Mouse (Mus musculus) natural killer cell, adult 2 months (primary cell): ENCODE results near the gene Galns.

Experiments
- DNase-seq, 2 experiments: peaks; one replicate each; pipeline ENCODE4 v3.0.0; 2022; ENCODE audit warnings: low spot score in 2 of 2

The Galns gene

GRCm38 (mm10) chr8:122567361-122568108 is 43.7 kb downstream of the Galns start, which contains the start of gene Cdt1:
Gene Cdt1, plus strand, starts transcription at chr8:122568015.
- DNase-seq = peak; percentile 91 to 94

DNA sequence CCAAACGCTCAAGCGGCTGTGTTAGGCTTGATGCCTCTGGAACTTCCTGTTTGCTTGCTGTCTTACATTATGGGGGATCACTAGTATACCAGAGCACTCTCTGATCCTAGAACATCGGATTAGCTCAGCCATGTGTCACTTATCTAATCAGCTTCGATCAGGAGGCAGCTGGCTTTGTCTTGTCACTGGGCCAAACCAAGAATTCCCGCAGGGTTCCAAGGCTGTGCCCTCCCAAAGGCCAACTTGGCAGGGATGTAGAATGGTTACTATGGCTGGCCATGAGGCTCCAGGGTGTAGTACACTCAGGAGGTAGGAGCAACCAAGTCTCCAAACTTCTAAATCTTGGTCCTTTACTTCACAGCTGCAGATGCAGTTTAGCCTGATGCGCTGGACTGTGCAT is 44.5 kb downstream of the Galns start:
- no peak for DNase-seq

DNA sequence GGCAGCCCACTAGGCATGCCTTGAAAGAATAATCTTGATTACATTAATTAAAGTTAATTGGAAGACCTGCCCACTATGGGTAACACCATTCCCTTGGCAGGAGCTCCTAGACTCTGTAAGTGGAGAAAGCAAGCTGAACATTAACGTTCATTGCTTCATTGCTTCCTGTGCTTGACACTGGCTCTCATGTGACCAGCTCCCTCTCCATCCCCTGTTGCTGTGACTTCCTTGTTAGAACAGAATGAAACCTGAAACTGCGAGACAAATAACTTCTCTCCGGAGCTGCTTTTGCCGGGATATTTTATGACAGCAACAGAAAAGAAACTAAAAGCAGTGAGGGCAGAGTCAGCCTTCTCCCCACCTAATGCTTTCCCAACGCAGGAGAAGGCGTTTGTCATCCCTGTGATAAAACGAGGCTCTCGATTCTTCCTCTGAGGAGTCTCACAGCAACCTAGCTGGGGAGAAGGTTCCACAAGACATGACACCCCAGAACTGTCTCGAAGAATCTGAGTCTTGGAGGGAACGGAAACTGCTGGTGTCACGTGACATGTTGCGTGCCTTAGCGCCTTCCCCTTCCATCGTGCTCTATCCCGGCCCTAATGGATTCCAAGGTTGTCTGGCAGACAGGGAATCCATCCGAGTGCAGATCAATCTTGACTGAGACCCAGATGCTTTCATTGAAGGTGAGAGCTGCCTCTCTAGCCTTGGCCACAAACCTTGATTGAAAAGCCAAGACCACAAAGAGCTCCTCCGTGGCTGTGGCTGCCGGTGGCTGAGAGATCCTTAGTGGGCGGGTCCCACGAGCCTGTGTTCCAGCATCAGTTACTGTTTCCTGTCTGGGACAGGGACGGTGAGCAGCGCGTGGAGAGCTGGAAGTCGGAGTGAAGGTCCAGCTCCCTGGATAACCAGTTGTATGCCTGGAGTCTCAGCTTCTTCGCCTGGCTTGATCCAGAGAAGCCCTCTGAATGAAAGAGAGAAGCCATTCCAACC is 46.6 kb downstream of the Galns start:
- DNase-seq = no peak

- DNase-seq = peak; percentile 59 to 68
These were observed 50.1 kb downstream of the Galns start for GRCm38 (mm10) chr8:122561199-122561598.

DNA sequence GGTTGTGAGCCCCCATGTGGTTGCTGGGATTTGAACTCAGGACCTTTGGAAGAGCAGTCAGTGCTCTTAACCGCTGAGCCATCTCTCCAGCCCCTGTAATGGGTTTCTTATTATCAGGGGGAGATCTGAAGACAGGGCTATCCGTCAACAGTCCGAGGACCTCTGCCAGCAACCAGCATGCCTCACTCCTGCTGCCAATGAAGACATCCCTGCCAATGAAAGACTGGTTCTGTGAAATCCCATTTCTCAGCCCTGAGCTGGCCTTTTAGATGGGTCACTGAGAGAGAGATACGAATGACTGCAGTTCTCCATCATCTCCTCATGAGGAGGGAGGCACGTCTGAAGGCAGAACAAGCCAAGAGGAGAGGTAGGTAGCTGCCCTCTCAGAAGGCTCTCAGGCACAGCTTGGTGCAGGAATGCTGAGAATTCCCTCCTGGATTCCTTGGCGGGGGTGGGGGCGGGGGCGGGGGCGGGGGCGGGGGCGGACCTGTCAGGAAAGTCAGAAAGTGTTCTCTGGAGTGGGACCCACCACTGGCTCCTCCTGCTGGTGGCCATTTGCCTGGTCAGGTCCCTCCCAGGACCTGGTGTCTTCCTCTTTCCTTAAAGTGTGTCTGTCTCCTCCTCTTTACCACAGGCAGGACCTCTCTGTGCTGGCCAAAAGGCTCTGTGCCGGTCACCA is 52.5 kb downstream of the Galns start:
- DNase-seq = no peak

GRCm38 (mm10) chr8:122557248-122558038 is 53.8 kb downstream of the Galns start:
- no peak for DNase-seq

DNA sequence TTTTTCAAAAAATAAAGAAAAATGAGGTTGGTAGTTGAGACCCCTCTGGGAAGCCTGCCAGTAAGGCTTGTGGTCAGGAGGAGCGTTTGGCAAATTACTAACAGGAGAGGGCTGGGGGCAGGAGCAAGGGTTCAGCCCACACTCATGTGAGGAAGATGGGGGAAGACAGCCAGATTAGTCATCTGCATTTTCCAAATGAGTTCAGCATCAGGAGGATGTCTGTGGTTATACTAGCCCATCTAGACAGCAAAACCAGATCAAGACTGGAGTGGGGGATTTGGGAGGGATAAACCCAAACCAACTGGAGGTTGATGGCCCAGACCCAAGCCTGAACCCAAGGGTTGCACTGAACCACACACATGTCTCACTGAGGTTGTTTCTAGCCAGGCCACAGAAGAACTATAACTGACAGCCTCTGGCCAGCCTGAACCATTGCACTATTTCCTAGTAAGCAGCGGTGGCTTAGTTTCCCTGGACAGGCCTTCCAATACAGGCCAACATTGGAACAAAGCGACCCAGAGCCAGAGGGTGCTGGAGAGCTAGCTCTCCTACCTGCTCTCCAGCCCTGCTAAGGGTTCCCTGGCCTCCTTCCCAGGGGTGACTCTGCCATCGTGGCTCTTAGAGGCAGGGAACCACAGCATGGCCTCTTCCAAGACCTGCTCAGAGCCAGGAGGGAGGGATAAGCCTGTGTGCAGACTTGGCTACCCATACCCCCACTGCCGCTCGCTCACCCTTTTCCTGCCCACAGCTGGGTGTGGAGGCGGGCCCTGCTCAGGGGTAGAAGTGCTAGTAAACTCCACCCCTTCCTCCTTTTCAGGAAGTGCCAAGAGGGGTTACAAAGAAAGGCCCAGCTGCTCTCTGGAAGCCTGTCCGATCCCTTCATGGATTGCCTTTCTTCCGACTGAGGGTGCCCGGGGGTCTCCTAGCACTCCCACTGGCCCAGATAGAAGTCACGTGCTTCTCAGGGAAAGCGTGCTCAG is 54.9 kb downstream of the Galns start:
- peak; percentile 71 to 78 for DNase-seq

DNA sequence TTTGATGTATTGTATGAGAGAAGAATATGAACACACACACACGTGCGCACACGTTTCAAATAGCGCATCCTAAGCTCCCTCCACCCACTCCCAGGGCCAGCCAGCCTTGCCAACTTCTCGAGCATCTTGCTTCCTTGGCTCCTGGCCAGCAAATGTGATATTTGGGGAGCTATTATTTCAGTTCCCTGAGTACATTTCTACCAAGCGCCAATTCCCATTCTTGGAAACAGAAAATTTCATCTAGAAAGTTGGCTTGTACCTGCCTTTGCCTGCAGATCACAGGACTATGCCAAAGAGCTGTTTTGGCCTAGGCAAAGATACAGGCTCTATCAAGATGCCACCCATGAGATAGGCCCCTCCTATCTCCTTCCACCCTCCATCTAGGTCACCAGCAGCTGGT is 56.5 kb downstream of the Galns start:
- no peak for DNase-seq

- DNase-seq = peak; percentile 93 to 95
These were observed 59.8 kb downstream of the Galns start, which contains the start of gene Piezo1 for GRCm38 (mm10) chr8:122551265-122552051. Gene Piezo1, minus strand, starts transcription at chr8:122551329.

GRCm38 (mm10) chr8:122550995-122551264 is 60.3 kb downstream of the Galns start:
- DNase-seq = no peak

DNA sequence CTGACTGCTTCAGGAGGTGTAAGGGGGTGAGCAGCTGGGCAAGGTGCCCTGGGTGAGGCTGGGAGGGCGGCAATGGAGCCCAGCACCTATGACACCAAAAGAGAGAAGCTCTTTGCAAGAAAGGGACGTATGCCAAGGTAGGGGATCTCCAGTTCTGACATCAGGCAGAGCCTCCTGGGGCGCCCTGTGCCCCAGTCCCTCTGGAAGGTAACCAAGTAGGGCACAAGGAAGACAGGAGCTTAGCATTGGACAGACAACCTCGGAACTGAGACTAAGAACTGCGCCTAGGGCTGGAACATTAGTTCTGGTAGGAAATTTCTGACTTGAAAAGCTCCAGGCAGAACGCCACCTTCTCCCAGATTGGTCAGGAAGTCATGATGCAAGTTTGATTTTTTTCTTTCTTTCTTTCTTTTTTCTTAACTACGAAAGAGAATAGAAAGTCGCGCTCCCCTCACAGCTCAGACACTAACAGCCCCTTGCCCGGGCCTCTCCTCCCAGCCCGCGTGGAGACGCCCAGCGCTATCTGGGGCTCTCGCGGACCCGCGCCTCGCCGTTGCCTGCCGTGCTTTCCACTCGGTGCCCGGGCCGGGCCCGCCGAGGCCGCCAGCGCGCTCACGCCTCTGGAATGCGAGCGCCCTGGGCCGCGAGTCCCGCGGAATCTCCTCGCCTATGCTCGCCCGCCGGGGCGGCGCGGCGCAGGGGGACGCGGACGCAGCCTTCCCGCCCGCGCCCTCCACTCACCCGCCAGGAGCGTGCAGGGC is 60.8 kb downstream of the Galns start:
- peak in 1 of 2 experiments; percentile 37 for DNase-seq

- DNase-seq = no peak
These were observed 62.3 kb downstream of the Galns start for GRCm38 (mm10) chr8:122548891-122549439.

- DNase-seq = no peak
These were observed 62.9 kb downstream of the Galns start for GRCm38 (mm10) chr8:122548331-122548730.

- peak; percentile 77 to 86 for DNase-seq
These were observed 63.4 kb downstream of the Galns start for GRCm38 (mm10) chr8:122547815-122548214.

GRCm38 (mm10) chr8:122546811-122547453 is 64.3 kb downstream of the Galns start:
- no peak for DNase-seq

- DNase-seq = no peak
These were observed 65.1 kb downstream of the Galns start for GRCm38 (mm10) chr8:122546066-122546755.

- DNase-seq = no peak
These were observed 67.1 kb downstream of the Galns start for GRCm38 (mm10) chr8:122544138-122544537.
